Comparison of ENCODE assay signal across 29 mouse cellular contexts in the genomic region with DNA sequence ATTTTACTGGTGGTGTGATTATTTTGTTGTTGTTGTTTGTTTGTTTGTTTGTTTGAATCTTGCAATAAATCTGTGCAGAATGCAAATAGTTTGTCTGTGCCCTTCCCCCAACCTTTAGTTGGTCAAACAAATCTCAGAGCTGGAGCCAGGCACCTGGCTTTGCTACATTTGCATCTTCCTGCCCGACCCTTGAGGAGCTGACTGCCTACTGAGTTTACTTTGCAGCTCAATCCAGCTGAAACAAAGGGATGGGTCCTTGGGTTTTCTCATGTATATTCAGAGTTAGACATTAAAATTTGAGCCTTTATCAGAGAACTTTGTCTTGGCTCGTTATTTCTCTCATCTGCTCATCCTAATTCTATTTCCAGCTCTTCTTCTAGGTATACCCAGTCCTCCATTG.
DNase-seq lines count a peak whose midpoint lies in the region; ATAC-seq lines count a peak whose summit lies in the region.
"Had no signal": no experiment of that assay in that cellular context is flagged by ENCODE, and none has a peak within 500 bp of the region (broad histone marks: within the 10 kb centered on the region; RNA-seq: fewer than 3 reads in every experiment).

No protein-coding gene starts in this region.

- H3K9me3 ChIP-seq in heart, embryonic 10.5 days, result no peaks in the 10 kb centered on the region
- H3K9me3 ChIP-seq: embryonic facial prominence, embryonic 13.5 days; embryonic facial prominence, embryonic 15.5 days; forebrain, embryonic 10.5 days; forebrain, embryonic 12.5 days; G1E had no signal

- no peak for ATAC-seq in inflammation-experienced regulatory T-cells, adult 6 months
- ATAC-seq: activated CD4-positive, CD25-positive, alpha-beta regulatory T cell, adult 4 months; CD4-positive, CD25-positive, alpha-beta regulatory T cell, adult 4 months; forebrain, embryonic 14.5 days; forebrain, embryonic 16.5 days; Patski had no signal

- no peak overlapping the region for H3K27ac ChIP-seq in heart, embryonic 10.5 days
- H3K27ac ChIP-seq: embryonic facial prominence, embryonic 13.5 days; embryonic facial prominence, embryonic 15.5 days; forebrain, embryonic 10.5 days; forebrain, embryonic 12.5 days had no signal

- 38% methylated on average over 2 of the region's 2 CpGs for WGBS in heart, embryonic 10.5 days

- H3K36me3 ChIP-seq in heart, embryonic 10.5 days, result no peaks in the 10 kb centered on the region
- H3K36me3 ChIP-seq: embryonic facial prominence, embryonic 13.5 days; embryonic facial prominence, embryonic 15.5 days; forebrain, embryonic 10.5 days; forebrain, embryonic 12.5 days; G1E had no signal

- H3K4me3 ChIP-seq in heart, embryonic 10.5 days, result no peak overlapping the region
- H3K4me3 ChIP-seq: embryonic facial prominence, embryonic 13.5 days; embryonic facial prominence, embryonic 15.5 days; erythroblast, embryonic 14.5 days; forebrain, embryonic 10.5 days; forebrain, embryonic 12.5 days had no signal

- peak; percentile 12 for DNase-seq in heart, adult 11 months
- no peak for DNase-seq in heart, embryonic 10.5 days (ENCODE audit: low spot score)
- DNase-seq in ES-CJ7 (ENCODE audit: low read depth, low spot score) (peak; percentile 91), R1 (ENCODE audit: low read depth, low spot score) (peak; percentile 92)
- no peak for DNase-seq in retina, postnatal 1 day
- no peak for DNase-seq in frontal cortex, postnatal 36 days (ENCODE audit: low spot score in 2 of 2)
- DNase-seq: adrenal gland, adult 8-10 months; adrenal gland, postnatal 14 days; adrenal gland, postnatal 36 days; B cell, adult 2 months; cerebellum, adult 11-12 months; cerebellum, adult 8-10 months; cerebellum, adult 9-11 months; cerebellum, postnatal 14 days; cerebellum, postnatal 36 days; embryo, embryonic 11 days had no signal

- no peaks in the 10 kb centered on the region for H3K27me3 ChIP-seq in heart, embryonic 10.5 days (ENCODE audit: insufficient read depth, poor library complexity, severe bottlenecking)
- H3K27me3 ChIP-seq: CH12.LX; embryonic facial prominence, embryonic 13.5 days; embryonic facial prominence, embryonic 15.5 days; forebrain, embryonic 12.5 days had no signal

- no peaks in the 10 kb centered on the region for H3K4me1 ChIP-seq in heart, embryonic 10.5 days
- H3K4me1 ChIP-seq: embryonic facial prominence, embryonic 13.5 days; embryonic facial prominence, embryonic 15.5 days; forebrain, embryonic 10.5 days; forebrain, embryonic 12.5 days had no signal

Comparison
In these comparisons a context has a peak if more than half of its experiments do, and no peak if none do; other contexts are left out.
1. DNase-seq: peak in heart, adult 11 months (single experiment), ES-CJ7 (single experiment) and R1 (single experiment); none in heart, embryonic 10.5 days (single experiment), retina, postnatal 1 day (single experiment) and frontal cortex, postnatal 36 days (0 of 2).